Mouse (Mus musculus): ENCODE measurements at regions not wholly inside any gene's neighbourhood (a gene's known extent, or its start where the extent isn't known, plus 50 kb on each side); places are given as distances from the start of the nearest gene placed in this dataset.

DNA sequence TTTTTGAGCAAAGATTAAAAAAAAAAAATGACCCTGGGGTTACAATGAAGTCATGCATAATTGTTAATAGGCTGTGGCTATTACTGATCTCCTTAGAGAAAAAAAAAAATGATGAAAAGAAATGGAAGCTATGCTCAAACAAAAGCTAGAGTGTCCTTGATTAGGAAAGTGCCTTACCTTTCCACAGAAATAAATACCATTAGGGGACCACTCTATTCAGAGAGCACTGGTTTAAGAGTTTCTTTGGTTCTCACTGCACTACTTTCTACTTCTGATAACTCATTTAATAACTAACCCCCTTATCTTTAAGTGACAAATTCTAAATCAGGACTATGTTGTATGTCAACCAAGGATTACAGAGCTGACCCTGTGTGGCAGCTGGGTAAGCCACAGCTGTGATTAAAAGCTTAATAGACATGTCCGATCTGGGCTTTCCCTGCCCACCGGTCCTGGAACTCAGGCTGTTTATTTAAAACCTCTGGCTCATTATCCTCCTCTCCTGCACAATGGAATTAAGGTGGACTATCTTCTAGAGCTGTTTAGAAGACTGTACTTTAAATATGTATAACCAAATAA, 225.9 kb upstream of the Lyplal1 start:
- H3K4me2 ChIP-seq (replicated peaks) = no peak overlapping the region
- no peak overlapping the region for H3K27ac ChIP-seq (replicated peaks)
- no peak for ATAC-seq (ENCODE audit: insufficient number of reproducible peaks, low FRiP score, low TSS enrichment, low read depth)
- no peaks in the 10 kb centered on the region for H3K36me3 ChIP-seq
- H3K4me3 ChIP-seq (replicated peaks) = no peak overlapping the region
- H3K9me3 ChIP-seq (replicated peaks) = no peaks in the 10 kb centered on the region
- no peak overlapping the region for H3K9ac ChIP-seq
- no peaks in the 10 kb centered on the region for H3K27me3 ChIP-seq
- 31% methylated on average over 2 of the region's 2 CpGs for WGBS
- H3K4me1 ChIP-seq = peaks cover 4% of the 10 kb centered on the region; the same call in 1 of the 2 replicates

DNA sequence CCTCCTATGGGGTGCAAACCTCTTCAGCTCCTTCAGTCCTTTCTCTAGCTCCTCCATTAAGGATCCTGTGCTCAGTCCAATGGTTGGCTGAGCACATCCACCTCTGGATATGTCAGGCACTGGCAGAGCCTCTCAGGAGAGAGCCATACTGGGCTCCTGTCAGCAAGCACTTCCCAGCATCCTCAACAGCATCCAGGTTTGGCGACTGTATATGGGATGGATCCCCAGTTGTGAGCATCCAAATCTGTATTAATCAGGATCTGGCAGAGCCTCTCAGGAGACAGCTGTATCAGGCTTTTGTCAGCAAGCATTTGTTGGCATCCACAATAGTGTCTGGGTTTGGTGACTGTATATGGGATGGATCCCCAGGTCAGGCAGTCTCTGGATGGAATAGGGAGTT, 225.3 kb upstream of the Lyplal1 start:
- H3K27ac ChIP-seq (replicated peaks) = no peak overlapping the region
- no peaks in the 10 kb centered on the region for H3K27me3 ChIP-seq
- H3K36me3 ChIP-seq = no peaks in the 10 kb centered on the region
- no peak overlapping the region for H3K4me3 ChIP-seq (replicated peaks)
- no peak overlapping the region for H3K4me2 ChIP-seq (replicated peaks)
- H3K9ac ChIP-seq = no peak overlapping the region
- no peak for ATAC-seq (ENCODE audit: insufficient number of reproducible peaks, low FRiP score, low TSS enrichment, low read depth)
- 81% methylated on average over 1 of the region's 1 CpGs for WGBS
- peaks cover 4% of the 10 kb centered on the region; the same call in 1 of the 2 replicates for H3K4me1 ChIP-seq
- no peaks in the 10 kb centered on the region for H3K9me3 ChIP-seq (replicated peaks)

DNA sequence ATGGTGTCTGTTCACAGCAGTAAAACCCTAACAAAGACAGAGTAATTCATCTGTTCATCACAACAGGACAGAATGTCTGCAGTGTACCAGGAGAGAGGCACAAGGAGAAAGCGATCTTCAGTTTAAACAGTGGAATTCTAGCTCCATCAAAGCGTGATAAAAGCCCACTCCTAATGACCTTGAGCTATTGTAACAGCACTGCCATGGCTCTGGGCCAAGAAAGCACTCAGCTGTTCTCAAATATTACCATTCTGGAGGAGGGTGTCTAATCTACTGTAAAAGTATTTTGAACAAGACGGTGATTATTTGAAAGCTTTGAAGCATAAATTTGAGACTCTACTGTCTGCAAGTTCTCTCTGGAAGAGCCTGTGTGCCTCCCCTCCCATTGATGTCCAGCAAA, 224.8 kb upstream of the Lyplal1 start:
- no peak for ATAC-seq (ENCODE audit: insufficient number of reproducible peaks, low FRiP score, low TSS enrichment, low read depth)
- H3K4me1 ChIP-seq = peaks cover 4% of the 10 kb centered on the region; the same call in 1 of the 2 replicates
- no peaks in the 10 kb centered on the region for H3K36me3 ChIP-seq
- H3K9ac ChIP-seq = no peak overlapping the region
- no peaks in the 10 kb centered on the region for H3K27me3 ChIP-seq
- no peak overlapping the region for H3K27ac ChIP-seq (replicated peaks)
- H3K4me2 ChIP-seq (replicated peaks) = no peak overlapping the region
- no peaks in the 10 kb centered on the region for H3K9me3 ChIP-seq (replicated peaks)
- no peak overlapping the region for H3K4me3 ChIP-seq (replicated peaks)
- WGBS = 70% methylated on average over 3 of the region's 3 CpGs

DNA sequence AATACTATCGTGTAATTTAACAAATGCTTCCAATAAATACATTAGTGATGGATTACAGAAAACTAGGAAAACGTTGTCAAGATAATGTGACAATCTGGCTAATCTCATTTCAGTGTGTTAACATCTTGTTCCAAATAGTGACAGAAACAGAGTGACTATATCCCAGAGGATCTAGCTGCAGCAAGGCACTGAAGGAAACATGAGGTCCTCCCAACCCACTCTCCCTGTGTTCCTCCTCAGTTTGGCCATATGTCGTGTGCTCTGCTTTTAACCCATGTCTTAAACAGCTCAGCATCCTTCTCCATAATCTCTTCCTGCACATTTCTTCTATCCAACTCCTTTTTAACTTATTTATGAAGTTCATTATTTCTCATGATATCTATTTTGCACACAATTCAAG, 223.6 kb upstream of the Lyplal1 start:
- H3K9ac ChIP-seq = no peak overlapping the region
- H3K4me1 ChIP-seq = peaks cover 4% of the 10 kb centered on the region; the same call in 1 of the 2 replicates
- H3K27ac ChIP-seq (replicated peaks) = no peak overlapping the region
- H3K4me3 ChIP-seq (replicated peaks) = no peak overlapping the region
- H3K4me2 ChIP-seq (replicated peaks) = no peak overlapping the region
- H3K9me3 ChIP-seq (replicated peaks) = no peaks in the 10 kb centered on the region
- no peaks in the 10 kb centered on the region for H3K36me3 ChIP-seq
- H3K27me3 ChIP-seq = no peaks in the 10 kb centered on the region
- WGBS = 70% methylated on average over 3 of the region's 3 CpGs
- no peak for ATAC-seq (ENCODE audit: insufficient number of reproducible peaks, low FRiP score, low TSS enrichment, low read depth)

DNA sequence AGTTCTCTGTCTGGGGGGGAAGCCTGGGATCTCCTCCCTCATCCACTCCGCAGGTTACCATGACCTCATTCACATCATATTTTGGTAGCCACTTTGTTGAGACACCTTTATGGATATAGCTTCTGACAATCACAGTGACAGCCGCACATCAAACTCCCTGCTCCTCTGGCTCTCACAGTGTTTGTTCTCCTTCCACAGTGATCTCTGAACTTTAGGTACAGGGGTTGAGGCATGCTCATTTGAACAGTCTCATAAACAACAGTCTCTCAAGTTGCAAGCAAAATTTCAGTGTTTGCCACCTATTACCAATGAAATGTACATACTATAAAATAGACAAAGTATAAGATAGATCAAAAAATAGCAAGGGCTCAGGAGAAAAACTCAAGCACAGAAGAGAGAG, 200.2 kb upstream of the Lyplal1 start:
- no peak overlapping the region for H3K4me3 ChIP-seq (replicated peaks)
- no peak overlapping the region for H3K4me2 ChIP-seq (replicated peaks)
- WGBS = 86% methylated on average over 2 of the region's 2 CpGs
- H3K27me3 ChIP-seq = no peaks in the 10 kb centered on the region
- peaks cover 7% of the 10 kb centered on the region; the same call in 1 of the 2 replicates for H3K4me1 ChIP-seq
- no peak overlapping the region for H3K9ac ChIP-seq
- ATAC-seq (ENCODE audit: insufficient number of reproducible peaks, low FRiP score, low TSS enrichment, low read depth) = no peak
- H3K36me3 ChIP-seq = no peaks in the 10 kb centered on the region
- H3K9me3 ChIP-seq (replicated peaks) = no peaks in the 10 kb centered on the region
- no peak overlapping the region for H3K27ac ChIP-seq (replicated peaks)

DNA sequence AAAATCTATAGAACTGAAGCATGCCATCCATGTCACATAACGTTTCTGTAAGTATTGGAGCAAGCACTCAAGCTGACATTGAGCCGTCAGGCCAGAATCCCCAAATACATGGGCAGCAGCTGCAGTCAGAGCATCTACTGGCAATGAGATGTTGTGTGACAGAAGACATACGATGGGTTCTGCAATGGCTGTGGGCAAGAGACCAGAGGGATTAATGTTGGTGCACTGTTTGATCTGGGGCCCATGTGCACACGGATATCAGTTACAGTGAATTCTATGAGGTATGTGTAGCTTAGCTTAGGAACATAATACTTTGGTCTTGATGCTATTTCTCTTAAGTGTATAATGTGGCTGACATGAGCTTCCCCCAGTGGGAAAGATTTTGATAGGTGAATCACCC, 197.1 kb upstream of the Lyplal1 start:
- no peak; the same call in 1 of the 2 replicates for ATAC-seq (ENCODE audit: insufficient number of reproducible peaks, low FRiP score, low TSS enrichment, low read depth)
- H3K9me3 ChIP-seq (replicated peaks) = no peaks in the 10 kb centered on the region
- 57% methylated on average over 4 of the region's 4 CpGs for WGBS
- no peak overlapping the region for H3K9ac ChIP-seq
- H3K4me3 ChIP-seq (replicated peaks) = no peak overlapping the region
- H3K4me2 ChIP-seq (replicated peaks) = no peak overlapping the region
- no peaks in the 10 kb centered on the region for H3K27me3 ChIP-seq
- H3K27ac ChIP-seq (replicated peaks) = no peak overlapping the region
- H3K36me3 ChIP-seq = no peaks in the 10 kb centered on the region
- 0 out of 2 replicates have a peak, but pooled peaks cover 11% of the 10 kb centered on the region for H3K4me1 ChIP-seq

DNA sequence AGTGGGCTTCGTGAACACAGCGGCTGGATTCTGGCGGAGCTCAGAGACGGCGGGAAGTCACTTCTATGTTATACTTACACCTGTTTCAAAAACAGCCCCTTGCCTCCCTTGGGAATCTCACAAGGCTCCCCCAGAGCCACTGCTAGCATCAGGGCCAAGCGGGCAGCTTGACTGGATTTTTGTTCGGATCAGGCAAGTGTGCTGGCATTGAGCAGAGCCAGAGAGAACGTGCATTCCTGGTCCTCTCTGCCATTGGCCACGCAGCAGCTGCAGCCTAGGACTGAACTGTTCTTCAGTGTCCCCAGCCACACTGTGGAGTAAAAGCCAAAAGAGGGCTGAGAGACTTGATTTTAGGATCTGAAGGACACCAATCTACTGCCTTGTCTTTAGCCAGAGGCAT, 195.6 kb upstream of the Lyplal1 start:
- no peak overlapping the region for H3K9ac ChIP-seq
- H3K4me3 ChIP-seq (replicated peaks) = no peak overlapping the region
- peak; percentile 63; the same call in 1 of the 2 replicates for ATAC-seq (ENCODE audit: insufficient number of reproducible peaks, low FRiP score, low TSS enrichment, low read depth)
- no peaks in the 10 kb centered on the region for H3K9me3 ChIP-seq (replicated peaks)
- 0 out of 2 replicates have a peak overlapping the region, but pooled peaks have one; percentile 44 for H3K27ac ChIP-seq (replicated peaks)
- WGBS = 80% methylated on average over 9 of the region's 9 CpGs
- no peak overlapping the region for H3K4me2 ChIP-seq (replicated peaks)
- H3K27me3 ChIP-seq = no peaks in the 10 kb centered on the region
- 0 out of 2 replicates have a peak, but pooled peaks cover 11% of the 10 kb centered on the region for H3K4me1 ChIP-seq
- no peaks in the 10 kb centered on the region for H3K36me3 ChIP-seq

DNA sequence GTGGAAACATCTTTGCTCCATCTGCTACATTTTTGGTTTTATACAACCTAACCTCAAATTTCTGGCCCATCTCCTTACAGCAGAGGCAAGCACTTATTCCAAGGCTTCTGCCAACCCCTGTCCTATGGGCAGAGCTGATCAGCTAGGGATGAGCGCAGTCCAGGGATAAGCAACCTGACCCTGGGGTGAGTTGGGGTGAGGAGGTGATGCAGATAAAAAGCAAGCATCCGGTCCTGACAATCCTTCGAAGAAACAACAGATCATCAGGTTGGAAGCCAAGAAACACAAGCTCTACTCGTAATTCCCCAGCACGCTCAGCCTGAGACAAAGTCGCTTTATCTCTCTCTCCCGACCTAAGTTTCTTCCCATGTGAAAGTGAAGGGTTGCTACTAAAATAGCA, 194.9 kb upstream of the Lyplal1 start:
- WGBS = 75% methylated on average over 7 of the region's 7 CpGs
- ATAC-seq (ENCODE audit: insufficient number of reproducible peaks, low FRiP score, low TSS enrichment, low read depth) = no peak
- 0 out of 2 replicates have a peak overlapping the region, but pooled peaks have one; percentile 44 for H3K27ac ChIP-seq (replicated peaks)

DNA sequence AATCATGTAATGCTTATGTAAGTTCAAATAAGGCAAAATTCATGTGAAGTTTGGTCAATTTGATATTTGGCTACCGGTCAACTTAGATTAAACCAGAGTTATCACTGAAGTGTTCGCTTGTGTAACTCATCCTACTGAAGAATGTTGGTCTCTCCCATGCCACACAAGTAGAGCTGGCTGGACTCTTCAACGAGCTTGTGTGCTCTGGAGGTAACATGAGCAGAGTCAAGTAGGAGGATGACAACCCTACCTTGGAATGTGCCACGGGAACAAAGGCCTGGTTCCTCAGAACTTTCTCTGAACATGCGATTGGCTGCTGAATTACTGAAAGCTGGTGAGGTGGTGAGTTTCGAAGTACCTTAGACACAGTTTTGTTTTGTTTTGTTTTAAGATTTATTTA, 190.5 kb upstream of the Lyplal1 start:
- no peak for ATAC-seq (ENCODE audit: insufficient number of reproducible peaks, low FRiP score, low TSS enrichment, low read depth)
- Histone ChIP-seq H3K4me3 (replicated peaks) (no peak overlapping the region), H3K36me3 (no peaks in the 10 kb centered on the region), H3K4me1 (0 out of 2 replicates have a peak, but pooled peaks cover 11% of the 10 kb centered on the region), H3K27ac (replicated peaks) (no peak overlapping the region), H3K4me2 (replicated peaks) (no peak overlapping the region), H3K27me3 (no peaks in the 10 kb centered on the region), H3K9me3 (replicated peaks) (no peaks in the 10 kb centered on the region), H3K9ac (no peak overlapping the region)
- 75% methylated on average over 6 of the region's 6 CpGs for WGBS

More for the DNA sequence above, 194.9 kb upstream of the Lyplal1 start:
- Histone ChIP-seq H3K4me2 (replicated peaks) (no peak overlapping the region), H3K9ac (no peak overlapping the region), H3K27me3 (no peaks in the 10 kb centered on the region), H3K36me3 (no peaks in the 10 kb centered on the region), H3K4me3 (replicated peaks) (no peak overlapping the region), H3K4me1 (0 out of 2 replicates have a peak, but pooled peaks cover 11% of the 10 kb centered on the region), H3K9me3 (replicated peaks) (no peaks in the 10 kb centered on the region)

DNA sequence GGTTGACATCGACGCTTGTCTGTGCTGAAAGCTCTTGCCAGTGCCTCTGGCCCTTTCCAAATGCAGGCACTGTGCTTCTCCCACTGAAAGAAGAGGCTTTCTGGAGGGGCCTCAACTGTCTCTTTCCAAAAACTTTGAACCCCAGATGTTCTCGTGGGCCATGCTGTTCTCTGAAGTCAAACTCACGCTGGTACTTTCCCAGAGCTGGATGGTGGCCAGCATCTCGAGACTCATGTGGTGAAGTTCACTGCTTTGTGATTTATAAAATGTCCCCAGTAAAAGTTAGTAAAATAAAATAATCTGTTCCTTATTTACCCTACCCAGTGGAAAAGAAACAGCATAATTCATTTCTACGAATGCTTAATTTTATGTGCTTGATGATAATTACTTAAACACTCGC, 180.4 kb upstream of the Lyplal1 start:
- 40% methylated on average over 7 of the region's 7 CpGs for WGBS
- Histone ChIP-seq H3K27ac (replicated peaks) (peak overlapping the region; percentile 29), H3K36me3 (no peaks in the 10 kb centered on the region), H3K4me3 (replicated peaks) (no peak overlapping the region), H3K9me3 (replicated peaks) (no peaks in the 10 kb centered on the region), H3K4me2 (replicated peaks) (no peak overlapping the region), H3K4me1 (0 out of 2 replicates have a peak, but pooled peaks cover 14% of the 10 kb centered on the region), H3K9ac (no peak overlapping the region), H3K27me3 (no peaks in the 10 kb centered on the region)
- no peak for ATAC-seq (ENCODE audit: insufficient number of reproducible peaks, low FRiP score, low TSS enrichment, low read depth)

DNA sequence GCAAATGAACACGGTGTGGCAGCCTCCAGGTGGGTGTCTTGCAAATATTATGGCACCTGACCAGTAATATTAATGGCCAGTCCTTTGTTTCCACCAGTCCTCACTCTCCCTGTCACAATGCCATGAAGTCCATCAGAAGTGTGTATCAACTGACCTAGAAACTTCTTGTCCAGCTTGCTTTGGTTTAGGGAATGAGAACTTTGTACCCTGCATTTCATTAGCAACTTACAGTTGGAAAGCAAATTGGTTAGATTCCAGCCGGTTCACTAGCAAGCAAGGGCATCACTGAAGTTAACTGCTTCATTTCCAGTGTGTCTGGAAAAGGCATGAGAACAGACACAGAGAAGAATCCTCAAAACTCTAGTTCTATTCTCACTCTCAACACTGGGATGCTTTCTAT, 178.1 kb upstream of the Lyplal1 start:
- H3K36me3 ChIP-seq = no peaks in the 10 kb centered on the region
- ATAC-seq (ENCODE audit: insufficient number of reproducible peaks, low FRiP score, low TSS enrichment, low read depth) = no peak
- H3K9me3 ChIP-seq (replicated peaks) = no peaks in the 10 kb centered on the region
- H3K4me3 ChIP-seq (replicated peaks) = no peak overlapping the region
- H3K4me1 ChIP-seq = 0 out of 2 replicates have a peak, but pooled peaks cover 18% of the 10 kb centered on the region
- no peaks in the 10 kb centered on the region; the same call in 1 of the 2 replicates for H3K27me3 ChIP-seq
- no peak overlapping the region for H3K9ac ChIP-seq
- H3K27ac ChIP-seq (replicated peaks) = no peak overlapping the region
- no peak overlapping the region for H3K4me2 ChIP-seq (replicated peaks)
- WGBS = 52% methylated on average over 2 of the region's 2 CpGs

DNA sequence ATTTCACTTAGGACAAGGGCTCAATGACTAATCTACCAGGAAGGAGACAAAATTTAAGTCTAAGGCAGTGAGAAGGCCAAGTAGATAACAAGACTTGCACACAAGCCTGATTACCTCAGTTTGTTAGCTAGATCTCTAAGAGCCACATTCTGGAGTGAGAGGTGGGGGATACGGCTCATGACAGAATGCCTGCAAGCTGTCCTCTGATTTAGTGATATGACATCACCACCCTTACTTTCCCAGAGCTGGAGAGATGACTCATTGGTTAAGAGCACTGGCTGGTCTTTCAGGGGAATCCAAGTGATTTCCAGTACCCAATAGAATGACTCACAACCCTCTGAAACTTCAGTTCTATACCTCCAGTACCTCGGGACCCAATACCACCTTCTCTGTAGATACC, 177.5 kb upstream of the Lyplal1 start:
- H3K36me3 ChIP-seq = no peaks in the 10 kb centered on the region
- H3K9ac ChIP-seq = no peak overlapping the region
- H3K4me3 ChIP-seq (replicated peaks) = no peak overlapping the region
- H3K4me1 ChIP-seq = 0 out of 2 replicates have a peak, but pooled peaks cover 18% of the 10 kb centered on the region
- H3K27me3 ChIP-seq = no peaks in the 10 kb centered on the region; the same call in 1 of the 2 replicates
- 67% methylated on average over 2 of the region's 2 CpGs for WGBS
- ATAC-seq (ENCODE audit: insufficient number of reproducible peaks, low FRiP score, low TSS enrichment, low read depth) = no peak
- no peaks in the 10 kb centered on the region for H3K9me3 ChIP-seq (replicated peaks)
- no peak overlapping the region for H3K4me2 ChIP-seq (replicated peaks)
- H3K27ac ChIP-seq (replicated peaks) = no peak overlapping the region
